Mouse (Mus musculus) heart, embryonic 15.5 days (tissue): ENCODE data around the gene Ppp1r3f. TPM values are rescaled to one million over a fixed set of nuclear protein-coding genes. Genes with fewer than 3 reads are reported as not detected.

Experiments used
- ATAC-seq: fragments of 200-750 bp; cut with Nextera tagmentation; replicated peaks from 2 replicates; pipeline ENCODE4 v1.8.0; 2017; ENCODE audit warnings: low read depth, moderate TSS enrichment; ENCODE audit not compliant: insufficient number of reproducible peaks, insufficient read depth, low FRiP score
- H3K27ac ChIP-seq: fragments of 300-500 bp; sonication (generic); 2 replicates; pipeline ENCODE4 v1.5.1; 2015; ENCODE audit warnings: mild to moderate bottlenecking, inconsistent platforms
- H3K27me3 ChIP-seq: fragments of 300-500 bp; sonication (generic); 2 replicates; pipeline ENCODE4 v1.6.1; 2015; ENCODE audit warnings: inconsistent platforms
- H3K36me3 ChIP-seq: fragments of 300-500 bp; sonication (generic); 2 replicates; pipeline ENCODE4 v1.6.1; 2015; ENCODE audit warnings: mild to moderate bottlenecking, inconsistent platforms
- H3K4me1 ChIP-seq: fragments of 300-500 bp; sonication (generic); replicated peaks from 2 replicates; pipeline ENCODE4 v1.6.1; 2015; ENCODE audit warnings: inconsistent platforms
- H3K4me2 ChIP-seq: fragments of 300-500 bp; sonication (generic); 2 replicates; pipeline ENCODE4 v1.6.1; 2015; ENCODE audit warnings: inconsistent platforms, mild to moderate bottlenecking, moderate library complexity
- H3K4me3 ChIP-seq: fragments of 300-500 bp; sonication (generic); 2 replicates; pipeline ENCODE4 v1.5.1; 2015; ENCODE audit warnings: mild to moderate bottlenecking, inconsistent platforms
- H3K9ac ChIP-seq: fragments of 300-500 bp; sonication (generic); 2 replicates; pipeline ENCODE4 v1.6.1; 2015; ENCODE audit warnings: mild to moderate bottlenecking, inconsistent platforms
- H3K9me3 ChIP-seq: fragments of 300-500 bp; sonication (generic); replicated peaks from 2 replicates; pipeline ENCODE4 v1.6.1; 2016; ENCODE audit warnings: inconsistent platforms
- WGBS: fragments of 180-500 bp; shearing (Covaris S2); methylation state at CpG from one replicate; pipeline ENCODE4 v1.1.7; 2015; ENCODE audit warnings: mixed read lengths; 5-methylcytosine and 5-hydroxymethylcytosine counted together
- polyA plus RNA-seq: library from polyadenylated mRNA; unstranded; fragments of >200 nt; fragmentation: Nextera tagmentation; extraction: Ambion mirVana; gene quantifications from 2 replicates; pipeline ENCODE4 v1.2.1, GENCODE M21; 2015

Ppp1r3f gene
- polyA plus RNA-seq, 1 experiment from 2014 or later, result 1.7 TPM

GRCm38 (mm10) chrX:7524961-7525360 is 49.1 kb downstream of the Ppp1r3f start:
- Histone ChIP-seq H3K9ac (no peak overlapping the region), H3K27me3 (no peaks in the 10 kb centered on the region), H3K4me3 (no peak overlapping the region), H3K4me1 (no peaks in the 10 kb centered on the region), H3K27ac (no peak overlapping the region), H3K9me3 (no peaks in the 10 kb centered on the region), H3K4me2 (no peak overlapping the region), H3K36me3 (no peaks in the 10 kb centered on the region)
- 58% methylated on average over 3 of the region's 3 CpGs for WGBS
- no peak for ATAC-seq

Other genes with a start within 250 kb of the Ppp1r3f start
- 0.30 and 0.55 TPM in 2 replicates for gene Usp27x, start 198.5 kb downstream of the Ppp1r3f start, polyA plus RNA-seq
- gene Foxp3, start 639 bp downstream of the Ppp1r3f start, polyA plus RNA-seq, result 0.18 TPM in 1 of 2 replicates, not detected in the other
- 16.4 and 21.4 TPM in 2 replicates for gene Ccdc22, start 31.2 kb upstream of the Ppp1r3f start, polyA plus RNA-seq
- not detected in 2 replicates for gene Cacna1f, start 32.8 kb upstream of the Ppp1r3f start, polyA plus RNA-seq
- gene Syp, start 64.2 kb upstream of the Ppp1r3f start, polyA plus RNA-seq, result 0.64 and 2.8 TPM in 2 replicates
- 8.0 and 10.6 TPM in 2 replicates for gene Prickle3, start 83.0 kb upstream of the Ppp1r3f start, polyA plus RNA-seq
- 129 and 145 TPM in 2 replicates for gene Plp2, start 97.1 kb upstream of the Ppp1r3f start, polyA plus RNA-seq
- gene Magix, start 107.0 kb upstream of the Ppp1r3f start, polyA plus RNA-seq, result 0.69 and 1.2 TPM in 2 replicates
- 27.0 and 28.2 TPM in 2 replicates for gene Gpkow, start 122.8 kb upstream of the Ppp1r3f start, polyA plus RNA-seq
- 25.4 and 33.7 TPM in 2 replicates for gene Wdr45, start 140.1 kb upstream of the Ppp1r3f start, polyA plus RNA-seq
- 1.2 TPM in 1 of 2 replicates, not detected in the other for gene Gm45208, start 148.0 kb upstream of the Ppp1r3f start, polyA plus RNA-seq
- gene Praf2, start 154.2 kb upstream of the Ppp1r3f start, polyA plus RNA-seq, result 30.5 and 39.4 TPM in 2 replicates
- 4.1 and 8.7 TPM in 2 replicates for gene Ccdc120, start 176.6 kb upstream of the Ppp1r3f start, polyA plus RNA-seq
- 16.6 and 21.7 TPM in 2 replicates for gene Tfe3, start 188.3 kb upstream of the Ppp1r3f start, polyA plus RNA-seq
- 25.9 and 31.1 TPM in 2 replicates for gene Gripap1, start 215.5 kb upstream of the Ppp1r3f start, polyA plus RNA-seq
- gene Kcnd1, start 248.0 kb upstream of the Ppp1r3f start, polyA plus RNA-seq, result 0.69 and 1.0 TPM in 2 replicates